Mouse (Mus musculus): ENCODE results near the gene Tnip3.

The Tnip3 gene

GRCm38 (mm10) chr6:65584870-65585332 lies 59.8 kb downstream of the Tnip3 start:
- DNase-seq (ENCODE audit: low spot score in 2 of 2): no peak

- DNase-seq (ENCODE audit: low spot score in 2 of 2): no peak
These were observed 60.4 kb downstream of the Tnip3 start for GRCm38 (mm10) chr6:65585333-65586053.

- no peak for DNase-seq (ENCODE audit: low spot score in 2 of 2)
These were observed 63.7 kb downstream of the Tnip3 start for GRCm38 (mm10) chr6:65588847-65589246.

- no peak for DNase-seq (ENCODE audit: low spot score in 2 of 2)
These were observed 64.9 kb downstream of the Tnip3 start for GRCm38 (mm10) chr6:65590018-65590417.

- DNase-seq (ENCODE audit: low spot score in 2 of 2): peak; percentile 35 to 53
These were observed 69.1 kb downstream of the Tnip3 start for GRCm38 (mm10) chr6:65594171-65594570.

GRCm38 (mm10) chr6:65595371-65595770 lies 70.3 kb downstream of the Tnip3 start:
- no peak for DNase-seq (ENCODE audit: low spot score in 2 of 2)

GRCm38 (mm10) chr6:65597056-65597818 lies 72.1 kb downstream of the Tnip3 start:
- no peak for DNase-seq (ENCODE audit: low spot score in 2 of 2)

GRCm38 (mm10) chr6:65598522-65598921 lies 73.4 kb downstream of the Tnip3 start:
- no peak for DNase-seq (ENCODE audit: low spot score in 2 of 2)

- DNase-seq (ENCODE audit: low spot score in 2 of 2): peak; percentile 10 to 15
These were observed 75.0 kb downstream of the Tnip3 start for GRCm38 (mm10) chr6:65599865-65600739.

GRCm38 (mm10) chr6:65600887-65601286 lies 75.8 kb downstream of the Tnip3 start:
- DNase-seq (ENCODE audit: low spot score in 2 of 2): no peak

- no peak for DNase-seq (ENCODE audit: low spot score in 2 of 2)
These were observed 80.7 kb downstream of the Tnip3 start for GRCm38 (mm10) chr6:65605778-65606177.

- DNase-seq (ENCODE audit: low spot score in 2 of 2): no peak
These were observed 81.8 kb downstream of the Tnip3 start for GRCm38 (mm10) chr6:65606946-65607345.

GRCm38 (mm10) chr6:65611834-65612233 lies 86.7 kb downstream of the Tnip3 start:
- DNase-seq (ENCODE audit: low spot score in 2 of 2): no peak

GRCm38 (mm10) chr6:65613924-65614585 lies 88.9 kb downstream of the Tnip3 start:
- DNase-seq (ENCODE audit: low spot score in 2 of 2): no peak

GRCm38 (mm10) chr6:65615641-65616040 lies 90.5 kb downstream of the Tnip3 start:
- DNase-seq (ENCODE audit: low spot score in 2 of 2): no peak

- no peak for DNase-seq (ENCODE audit: low spot score in 2 of 2)
These were observed 96.1 kb downstream of the Tnip3 start for GRCm38 (mm10) chr6:65621260-65621659.

GRCm38 (mm10) chr6:65623016-65623715 lies 98.1 kb downstream of the Tnip3 start:
- no peak for DNase-seq (ENCODE audit: low spot score in 2 of 2)

- no peak for DNase-seq (ENCODE audit: low spot score in 2 of 2)
These were observed 105.5 kb downstream of the Tnip3 start for GRCm38 (mm10) chr6:65630578-65630977.

GRCm38 (mm10) chr6:65632184-65632583 lies 107.1 kb downstream of the Tnip3 start:
- no peak for DNase-seq (ENCODE audit: low spot score in 2 of 2)

- DNase-seq (ENCODE audit: low spot score in 2 of 2): no peak
These were observed 117.3 kb downstream of the Tnip3 start for GRCm38 (mm10) chr6:65642431-65642830.

GRCm38 (mm10) chr6:65644110-65644509 lies 119.0 kb downstream of the Tnip3 start:
- no peak for DNase-seq (ENCODE audit: low spot score in 2 of 2)

All from spleen, postnatal 36 days (tissue).